Mouse (Mus musculus) MN1 (cell line): ENCODE measurements around the gene H2afy.
A peak's percentile ranks its signal among the peaks of the same experiment; 100 is the strongest.

Experiments used
- DNase-seq: peaks from one replicate; pipeline ENCODE4 v3.0.0-alpha.2; 2016; ENCODE audit warnings: low spot score

The H2afy gene

GRCm38 (mm10) chr13:56136200-56136599, at the start of gene H2afy:
TSS of gene H2afy (minus strand) at chr13:56136361.
- no peak for DNase-seq

DNA sequence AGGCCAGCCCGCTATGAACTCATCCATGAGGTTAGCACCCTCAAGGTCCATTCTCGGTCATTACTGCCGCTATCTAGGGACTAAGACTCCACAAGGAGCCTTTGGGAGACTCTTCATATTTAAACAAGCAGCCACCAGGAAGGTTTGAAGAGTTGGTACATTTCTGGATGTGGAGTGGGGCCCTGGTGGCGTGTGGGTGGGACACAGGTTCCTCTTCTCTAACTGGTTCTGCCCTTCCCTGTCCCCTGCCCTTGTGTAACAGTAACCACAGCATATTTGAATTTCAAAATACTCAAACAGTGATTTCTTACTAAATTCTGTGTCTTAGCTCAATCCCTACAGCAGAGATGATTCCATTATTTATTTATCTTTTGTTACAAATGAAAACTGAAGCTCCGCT, 47.5 kb upstream of the H2afy start:
- no peak for DNase-seq

GRCm38 (mm10) chr13:56181424-56181823, 45.3 kb upstream of the H2afy start:
- no peak for DNase-seq

- no peak for DNase-seq
Measured at GRCm38 (mm10) chr13:56178416-56179035, 42.4 kb upstream of the H2afy start, which contains the start of gene Tifab. TSS of gene Tifab (minus strand) at chr13:56178885.

DNA sequence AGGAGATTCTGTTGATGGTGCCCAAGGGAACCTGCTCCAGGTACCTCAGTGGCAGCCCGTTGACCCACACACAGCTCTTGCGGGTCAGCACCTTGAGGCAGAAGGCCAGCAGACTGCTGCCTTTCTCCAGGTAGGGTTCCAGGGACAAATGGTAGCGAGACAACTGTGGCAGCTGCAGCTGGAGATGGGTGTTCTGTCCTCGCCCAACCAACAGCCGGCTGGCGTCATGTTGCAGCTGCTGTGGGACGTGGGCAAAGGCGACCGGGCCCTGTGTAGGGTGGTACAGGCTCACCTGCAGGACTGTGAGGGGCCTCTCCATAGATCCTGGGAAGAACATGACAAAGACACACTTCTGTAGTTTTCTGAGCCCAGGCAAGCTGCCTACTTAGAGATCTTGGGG, 40.1 kb upstream of the H2afy start:
- no peak for DNase-seq

GRCm38 (mm10) chr13:56175848-56176247, 39.7 kb upstream of the H2afy start:
- no peak for DNase-seq

GRCm38 (mm10) chr13:56172901-56173545, 36.9 kb upstream of the H2afy start:
- no peak for DNase-seq

DNA sequence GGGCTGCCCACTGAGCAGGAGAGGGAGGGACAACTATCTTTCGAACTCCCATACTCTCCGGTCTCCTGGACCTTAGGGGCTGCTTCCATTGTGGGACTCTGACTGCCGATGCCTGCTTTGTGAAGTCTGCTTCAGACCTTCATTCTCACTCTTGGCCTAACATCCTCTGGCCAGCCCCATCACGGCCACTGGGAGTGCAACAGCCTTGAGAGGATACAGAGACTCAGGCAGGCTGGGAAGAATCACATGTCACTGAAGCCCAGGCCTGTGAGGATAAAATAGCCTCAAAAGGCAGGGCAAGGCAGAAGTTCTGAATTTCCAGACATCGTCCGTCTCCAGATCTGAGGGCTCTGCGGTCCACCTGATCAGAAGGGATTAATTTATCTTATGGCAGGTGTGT, 35.9 kb upstream of the H2afy start:
- no peak for DNase-seq

- DNase-seq = no peak
Measured at GRCm38 (mm10) chr13:56168403-56168781, 32.2 kb upstream of the H2afy start.

DNA sequence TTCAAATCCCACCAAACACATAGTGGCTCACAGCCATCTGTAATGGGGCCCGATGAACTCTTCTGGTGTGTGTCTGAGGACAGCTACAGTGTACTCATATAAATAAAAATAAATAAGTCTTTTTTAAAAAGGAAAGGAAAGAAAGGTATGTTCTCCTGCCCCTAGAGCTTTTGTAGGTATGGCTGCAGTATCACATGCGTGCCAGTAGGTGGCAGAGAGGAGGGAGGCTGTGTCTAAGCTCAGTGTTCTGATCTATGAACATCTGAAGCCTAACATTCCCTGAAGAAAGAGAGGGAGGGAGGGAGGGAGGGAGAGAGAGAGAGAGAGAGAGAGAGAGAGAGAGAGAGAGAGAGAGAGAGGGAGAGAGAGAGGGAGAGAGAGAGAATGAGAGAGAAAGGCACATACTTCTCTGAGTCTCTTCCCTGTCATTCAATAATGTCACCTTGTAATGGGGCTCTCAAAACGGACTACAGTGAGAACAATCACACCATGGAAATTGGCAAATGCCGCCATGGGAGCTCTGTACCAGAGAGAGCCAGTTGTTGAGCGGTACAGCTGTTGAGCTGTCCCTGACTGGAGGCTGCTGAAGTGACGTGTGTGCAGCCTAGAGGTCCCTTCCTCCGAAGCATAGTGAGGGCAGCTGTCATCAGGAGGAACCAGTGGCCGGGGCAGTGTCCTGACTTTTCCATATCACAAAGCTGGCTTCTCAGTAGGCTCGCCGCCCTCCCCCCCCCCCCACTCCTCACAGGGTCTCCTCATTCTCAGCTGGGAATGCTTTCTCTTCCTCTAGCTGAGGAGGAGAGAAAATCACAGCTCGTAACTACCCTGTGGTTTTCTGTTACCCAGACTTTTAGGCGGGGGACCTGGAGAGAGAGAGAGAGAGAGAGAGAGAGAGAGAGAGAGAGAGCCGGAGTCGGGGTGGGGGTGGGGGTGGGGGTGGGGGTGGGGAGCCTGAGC, 31.6 kb upstream of the H2afy start:
- DNase-seq = no peak

GRCm38 (mm10) chr13:56165561-56165960, 29.4 kb upstream of the H2afy start:
- DNase-seq = no peak

- no peak for DNase-seq
Measured at GRCm38 (mm10) chr13:56164372-56164771, 28.2 kb upstream of the H2afy start.

DNA sequence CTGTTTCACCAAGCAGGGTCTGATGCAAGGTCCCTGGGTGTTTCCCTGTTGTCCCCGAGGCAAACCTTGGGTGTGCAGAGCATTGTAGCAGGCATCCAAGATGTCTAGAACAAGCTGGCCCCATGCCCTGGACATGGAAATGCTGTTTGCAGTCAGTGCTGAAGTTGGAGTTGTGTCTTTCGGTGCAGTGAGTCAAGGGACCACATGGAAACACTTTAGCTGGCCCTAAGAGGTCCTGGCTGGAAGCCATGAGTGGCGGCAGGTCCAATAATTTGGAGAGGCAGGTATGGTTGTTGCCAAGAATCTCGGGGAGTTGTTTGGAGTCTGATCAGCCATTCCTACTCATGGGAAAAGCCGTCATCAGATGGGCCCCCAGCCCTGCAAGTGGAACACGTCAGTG, 27.6 kb upstream of the H2afy start:
- DNase-seq = no peak

DNA sequence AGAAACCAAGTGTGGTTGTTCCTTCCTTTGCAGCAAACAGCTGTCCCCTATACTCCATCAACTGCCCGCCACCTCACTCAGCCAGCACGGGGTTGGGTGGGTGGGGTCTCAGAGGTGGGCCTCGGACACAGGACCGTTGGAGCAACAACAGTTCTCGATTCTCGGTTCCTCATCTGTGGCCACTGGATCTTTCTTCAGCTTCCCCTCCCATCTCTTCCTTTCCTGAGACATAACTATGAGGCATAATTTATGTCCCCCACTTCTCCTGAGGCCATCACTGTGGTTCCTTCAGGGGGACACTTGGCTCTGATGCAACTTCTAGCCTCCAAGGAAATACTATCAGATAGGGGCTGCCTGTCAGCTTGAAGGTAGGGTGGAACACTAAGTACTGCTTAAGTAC, 26.7 kb upstream of the H2afy start:
- DNase-seq = no peak

DNA sequence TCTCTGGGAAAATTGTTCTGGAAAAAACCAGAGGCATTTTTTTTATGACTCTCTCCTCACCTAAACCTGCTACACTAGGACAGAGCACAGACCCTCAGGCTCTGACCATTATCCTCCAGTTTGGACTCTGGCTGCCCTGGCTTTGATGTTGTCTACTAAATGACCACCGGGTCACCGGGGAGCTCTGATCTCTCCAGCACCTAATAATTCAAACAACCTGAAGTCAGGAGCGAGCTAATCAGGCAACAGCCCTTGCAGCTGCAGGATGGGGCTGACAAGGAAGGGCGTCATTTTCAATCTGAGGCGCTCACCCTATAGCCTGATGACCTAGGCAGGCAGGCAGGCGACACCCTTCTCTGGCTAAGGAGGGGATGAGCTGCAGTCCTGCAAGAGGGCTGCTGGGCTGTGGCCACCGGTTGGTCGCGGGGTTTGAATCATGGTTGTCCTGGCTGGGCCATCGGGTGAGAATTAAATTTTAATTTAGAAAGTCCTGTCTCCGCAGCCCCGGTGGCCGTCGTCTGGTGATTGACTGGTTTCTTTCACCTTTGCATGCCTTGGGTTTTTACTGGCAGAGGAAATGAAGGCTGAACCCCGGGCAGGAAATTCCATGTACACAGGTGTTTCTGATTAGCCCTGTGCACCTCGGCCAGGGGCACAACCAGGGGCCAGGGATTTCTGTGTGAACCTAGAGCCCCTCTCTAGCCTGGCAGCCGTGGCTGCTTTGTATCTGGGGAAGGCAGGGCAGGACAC, 23.6 kb upstream of the H2afy start:
- DNase-seq = no peak

DNA sequence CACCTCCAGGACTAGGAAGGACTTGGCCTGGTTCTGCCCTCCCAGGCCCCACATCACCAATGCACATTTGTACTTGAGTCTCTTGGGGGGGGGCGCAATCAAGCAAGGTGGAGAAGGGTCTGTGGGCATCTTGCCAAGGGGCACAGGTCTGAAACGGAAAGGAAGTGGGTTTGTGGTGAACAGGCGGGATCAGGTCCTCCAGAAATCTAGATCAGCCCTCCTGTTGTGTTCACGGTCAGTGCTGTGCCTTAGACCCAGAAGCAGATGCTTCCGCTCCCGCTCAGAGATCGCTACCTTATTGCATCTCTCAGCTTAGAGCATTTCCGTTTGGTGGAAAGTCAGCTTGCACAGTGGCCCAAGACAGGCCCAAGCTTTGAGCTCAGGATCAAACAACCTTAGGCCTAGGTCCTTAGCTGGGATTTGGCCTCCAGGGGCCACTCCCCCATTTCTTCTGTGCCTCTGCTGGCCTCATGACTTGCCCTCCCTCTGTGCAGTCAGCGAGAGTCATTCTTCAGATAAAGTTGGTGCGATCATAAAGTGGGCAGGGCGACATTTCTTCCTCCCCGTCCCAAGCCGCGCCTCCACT, 22.9 kb upstream of the H2afy start:
- DNase-seq = no peak

GRCm38 (mm10) chr13:56155671-56156070, 19.5 kb upstream of the H2afy start:
- DNase-seq = peak; percentile 30

DNA sequence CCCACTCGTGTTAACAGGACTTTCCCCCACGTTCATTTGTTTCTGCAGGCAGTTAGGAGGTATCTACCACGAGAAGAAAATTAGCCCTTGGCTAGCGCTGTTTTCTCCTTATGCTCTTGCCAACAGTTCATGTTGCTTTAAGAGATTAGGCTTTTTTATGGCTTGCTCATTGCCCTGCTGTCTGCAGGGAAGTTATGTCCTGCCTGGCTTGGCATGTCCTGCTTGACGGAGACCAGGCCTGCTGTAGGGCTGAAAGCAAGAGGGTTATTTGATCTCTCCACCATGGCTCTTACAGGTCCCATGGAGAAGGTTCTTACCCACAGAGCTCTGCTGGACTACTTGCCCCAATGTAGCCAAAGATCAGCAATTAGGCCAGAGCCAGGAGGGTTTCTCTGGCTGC, 18.9 kb upstream of the H2afy start:
- peak; percentile 73 for DNase-seq

GRCm38 (mm10) chr13:56152773-56153460, 16.8 kb upstream of the H2afy start:
- DNase-seq = no peak

GRCm38 (mm10) chr13:56151404-56152226, 15.5 kb upstream of the H2afy start:
- peak; percentile 77 for DNase-seq
